Mouse (Mus musculus) thymus, postnatal 25 days (tissue): Measurements from ENCODE around the gene Apoc2.
"Not testable (repeated sequence)": the region's sequence is repeated elsewhere in the genome, so short reads cannot be mapped to it uniquely, and the experiment has no call there.

Source experiments
- DNase-seq: peaks from one replicate; pipeline ENCODE4 v3.0.0; 2022

The Apoc2 gene

GRCm38 (mm10) chr7:19698907-19699826 lies 21.4 kb upstream of the Apoc2 start, which contains the start of gene Apoe:
Apoe (minus strand) TSS chr7:19699188.
- DNase-seq: peak; percentile 39

DNA sequence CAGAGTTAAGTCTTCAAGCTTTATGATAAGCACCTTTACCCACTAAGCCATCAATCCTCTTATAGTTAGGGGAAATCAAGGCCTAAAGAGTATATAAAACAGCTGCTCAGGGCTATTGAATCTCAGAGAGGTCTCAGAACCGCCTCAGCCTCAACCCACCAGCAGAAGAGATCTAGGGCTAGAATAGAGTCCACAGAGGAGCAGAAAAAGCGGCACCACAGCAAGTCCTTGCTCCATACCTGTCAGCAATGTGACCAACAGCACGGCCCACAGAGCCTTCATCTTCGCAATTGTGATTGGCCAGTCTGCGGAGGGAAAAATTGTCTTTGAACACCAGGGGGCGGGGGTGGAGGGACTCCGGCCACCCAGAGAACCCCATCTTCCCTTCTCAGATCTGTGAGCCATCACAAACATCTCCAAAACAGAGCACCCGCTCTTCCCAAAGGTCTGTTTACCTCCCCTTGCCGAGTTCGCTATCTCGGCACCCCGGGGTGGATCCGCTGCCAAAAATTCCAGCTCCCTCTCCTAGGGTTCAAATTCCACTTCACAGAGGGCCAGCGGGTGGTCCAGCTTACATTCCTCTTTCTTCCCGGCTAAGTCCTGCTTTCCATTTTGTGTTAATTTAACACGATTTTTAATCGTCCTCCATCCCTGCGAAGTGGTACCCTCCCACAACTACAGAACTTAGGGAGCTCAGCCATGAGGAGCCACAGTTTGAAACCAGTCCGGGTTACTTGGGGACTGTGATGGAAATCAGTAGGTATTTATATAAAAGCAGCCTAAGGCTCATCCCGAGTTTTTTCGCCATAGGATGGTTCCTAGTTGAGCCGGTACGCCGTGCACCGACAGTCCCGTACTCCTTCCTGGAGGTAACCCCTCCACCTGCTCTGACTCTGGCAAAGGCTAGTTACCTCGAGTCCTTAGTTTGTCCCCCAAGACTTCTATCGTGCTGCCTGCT lies 20.5 kb upstream of the Apoc2 start:
- no peak for DNase-seq

DNA sequence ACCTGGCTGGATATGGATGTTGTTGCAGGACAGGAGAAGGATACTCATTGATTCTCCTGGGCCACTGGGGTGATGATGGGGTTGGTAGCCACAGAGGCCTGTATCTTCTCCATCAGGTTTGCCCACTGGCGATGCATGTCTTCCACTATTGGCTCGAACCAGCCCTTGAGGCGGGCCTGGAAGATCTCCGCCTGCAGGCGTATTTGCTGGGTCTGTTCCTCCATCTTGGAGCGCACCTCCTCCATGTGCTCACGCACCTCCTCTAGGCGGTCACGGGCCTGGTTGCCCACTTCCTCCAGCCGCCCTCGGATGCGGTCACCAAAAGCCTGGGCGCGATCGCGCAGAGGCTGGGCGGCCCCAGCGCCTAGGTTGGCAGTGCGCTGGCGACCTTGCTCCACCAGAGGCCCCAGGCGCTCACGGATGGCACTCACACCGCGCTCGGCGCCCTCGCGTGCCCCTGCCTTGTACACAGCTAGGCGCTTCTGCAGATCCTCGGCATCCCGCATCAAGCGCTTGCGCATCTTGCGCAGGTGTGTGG lies 18.7 kb upstream of the Apoc2 start:
- DNase-seq: no peak

DNA sequence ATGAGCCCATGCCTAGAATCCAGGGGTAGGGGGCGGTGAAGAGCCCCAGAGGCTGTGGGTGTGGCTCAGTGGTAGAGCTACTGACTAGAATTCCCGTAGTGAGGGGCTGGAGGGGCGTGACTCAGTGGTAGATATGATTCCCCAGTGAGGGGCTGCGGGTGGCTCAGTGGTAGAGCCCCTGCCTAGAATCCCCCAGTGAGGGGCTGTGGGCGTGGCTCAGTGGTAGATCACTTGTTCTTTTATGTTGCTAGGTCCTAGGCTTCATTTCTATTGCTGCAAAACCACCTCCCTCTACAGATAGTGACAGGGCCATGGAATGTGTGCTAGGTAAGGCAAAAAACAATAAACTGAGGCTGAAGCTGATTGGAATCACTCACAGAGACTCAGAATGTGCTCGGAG lies 18.1 kb upstream of the Apoc2 start:
- DNase-seq: no peak

GRCm38 (mm10) chr7:19695213-19695594 lies 17.5 kb upstream of the Apoc2 start:
- no peak for DNase-seq

DNA sequence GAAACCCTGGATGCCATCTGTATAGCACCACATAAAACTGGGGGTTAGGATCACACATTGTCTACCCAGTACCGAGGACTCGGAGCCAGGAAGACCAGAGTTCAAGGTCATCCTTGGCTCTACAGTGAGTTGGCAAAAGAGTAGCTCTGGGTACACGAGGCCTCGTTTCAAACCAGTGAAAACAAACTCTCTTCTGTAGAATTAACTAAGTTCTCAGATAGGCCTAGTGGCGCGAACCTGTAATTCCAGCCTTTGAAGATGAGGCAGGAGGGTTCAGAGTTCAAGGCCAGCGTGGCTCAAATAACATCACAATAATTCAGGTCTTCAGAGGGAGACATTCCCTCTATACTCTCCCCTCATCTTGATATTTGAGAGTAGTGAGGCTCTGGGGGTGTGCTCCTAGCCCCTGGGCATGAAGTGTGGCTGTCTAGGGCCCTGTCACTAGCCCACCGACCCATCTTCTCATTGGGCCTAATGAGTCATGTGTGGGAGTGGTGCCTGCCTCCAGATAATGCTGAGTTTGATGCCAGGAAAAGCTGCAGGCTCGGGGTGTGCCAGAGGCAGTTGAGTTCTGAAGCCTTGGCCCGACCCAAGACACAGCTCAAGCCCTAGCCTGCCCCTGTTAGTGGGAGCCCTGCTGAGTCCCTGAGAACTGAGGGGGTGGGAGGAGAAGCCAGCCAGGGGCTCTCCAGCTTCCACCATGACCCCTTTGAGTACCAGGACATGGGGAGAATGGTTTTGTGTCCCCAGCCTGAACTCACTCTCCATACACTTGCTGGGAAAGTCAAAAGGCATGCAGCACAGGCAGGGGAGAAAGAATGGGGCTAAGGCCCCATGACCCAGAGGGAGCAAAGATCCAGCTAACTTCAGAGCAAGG lies 16.8 kb upstream of the Apoc2 start:
- DNase-seq: no peak

- no peak for DNase-seq
Measured at GRCm38 (mm10) chr7:19693421-19693820, 15.7 kb upstream of the Apoc2 start.

- no peak for DNase-seq
Measured at GRCm38 (mm10) chr7:19691873-19692865, 14.4 kb upstream of the Apoc2 start, which contains the start of gene Apoc1. Apoc1 (minus strand) TSS chr7:19692660.

- no peak for DNase-seq
Measured at GRCm38 (mm10) chr7:19691434-19691833, 13.7 kb upstream of the Apoc2 start.

DNA sequence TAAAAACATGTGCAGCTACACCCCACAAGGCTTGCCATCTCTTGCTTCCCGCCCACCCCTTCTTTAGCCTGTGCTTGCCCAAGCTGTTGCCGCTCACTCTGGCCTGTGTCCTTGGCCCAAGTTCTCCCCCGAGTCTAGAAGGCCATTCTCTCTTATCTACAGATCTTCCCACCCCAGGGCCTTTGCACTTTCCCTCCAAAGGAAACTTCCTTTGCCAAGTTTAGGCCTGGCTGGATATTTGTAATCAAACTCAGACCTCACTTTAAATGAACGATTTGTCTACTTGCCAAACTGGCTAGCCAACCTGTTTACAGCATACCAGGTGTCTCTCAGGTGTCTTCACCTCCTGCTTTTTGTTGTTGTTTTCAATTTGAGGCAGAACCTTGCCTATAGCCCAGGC lies 13.1 kb upstream of the Apoc2 start:
- DNase-seq: no peak

- no peak for DNase-seq
Measured at GRCm38 (mm10) chr7:19688611-19689010, 10.9 kb upstream of the Apoc2 start.

GRCm38 (mm10) chr7:19688101-19688500 lies 10.4 kb upstream of the Apoc2 start:
- DNase-seq: no peak

GRCm38 (mm10) chr7:19686927-19687583 lies 9.3 kb upstream of the Apoc2 start:
- not testable (repeated sequence) for DNase-seq

GRCm38 (mm10) chr7:19686521-19686920 lies 8.8 kb upstream of the Apoc2 start:
- DNase-seq: no peak

GRCm38 (mm10) chr7:19685374-19685773 lies 7.6 kb upstream of the Apoc2 start:
- DNase-seq: no peak

DNA sequence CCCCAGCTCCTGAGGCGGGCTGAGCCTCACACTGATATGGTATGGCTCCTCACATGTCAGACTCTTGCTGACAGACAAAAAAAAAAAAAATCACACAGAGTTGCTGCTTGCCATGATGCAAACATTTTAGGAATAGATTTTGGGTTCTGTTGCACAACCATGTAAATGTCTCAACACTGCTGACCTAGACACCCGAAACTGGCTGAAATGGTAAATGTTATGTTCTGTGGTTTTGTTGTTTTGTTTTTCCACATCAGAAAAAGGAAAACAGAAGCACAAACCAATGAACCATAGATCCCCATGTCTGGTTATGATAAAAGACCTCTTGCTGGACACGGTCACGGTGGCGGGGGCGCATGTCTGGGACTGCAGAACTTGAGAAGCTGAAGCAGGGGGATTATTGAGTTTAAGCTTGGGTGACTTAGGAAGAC lies 6.0 kb upstream of the Apoc2 start:
- DNase-seq: no peak

GRCm38 (mm10) chr7:19682979-19683378 lies 5.2 kb upstream of the Apoc2 start:
- no peak for DNase-seq

DNA sequence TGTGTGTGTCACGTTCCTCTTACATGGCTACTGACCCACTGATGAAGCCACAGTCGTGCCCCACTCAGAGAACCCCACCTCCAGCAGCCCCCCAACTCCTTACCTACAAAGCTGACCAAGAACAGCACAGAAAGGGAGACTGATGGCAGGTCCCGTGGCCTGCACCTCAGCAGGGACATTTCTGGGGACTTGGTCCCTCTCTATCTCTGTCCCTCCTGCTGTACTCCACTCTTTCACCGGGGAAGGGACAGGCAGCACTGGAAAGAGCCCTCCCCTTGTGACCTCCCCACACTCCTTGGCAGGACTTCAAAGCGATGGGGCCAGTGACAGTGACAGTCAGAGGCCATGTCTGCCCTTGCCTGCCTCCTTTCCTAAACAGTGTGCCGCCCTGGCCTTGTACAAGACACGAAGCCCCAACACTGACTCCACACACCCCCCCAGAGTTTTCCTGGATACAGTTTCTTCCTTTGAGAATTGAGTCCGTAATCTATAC lies 3.5 kb upstream of the Apoc2 start, which contains the start of the genes Gm44805 and Apoc4:
Gene Gm44805, minus strand, starts transcription at position 222 of the 493 bp plus-strand sequence.
Gene Apoc4, minus strand, starts transcription at position 278 of the 493 bp plus-strand sequence.
- DNase-seq: no peak

DNA sequence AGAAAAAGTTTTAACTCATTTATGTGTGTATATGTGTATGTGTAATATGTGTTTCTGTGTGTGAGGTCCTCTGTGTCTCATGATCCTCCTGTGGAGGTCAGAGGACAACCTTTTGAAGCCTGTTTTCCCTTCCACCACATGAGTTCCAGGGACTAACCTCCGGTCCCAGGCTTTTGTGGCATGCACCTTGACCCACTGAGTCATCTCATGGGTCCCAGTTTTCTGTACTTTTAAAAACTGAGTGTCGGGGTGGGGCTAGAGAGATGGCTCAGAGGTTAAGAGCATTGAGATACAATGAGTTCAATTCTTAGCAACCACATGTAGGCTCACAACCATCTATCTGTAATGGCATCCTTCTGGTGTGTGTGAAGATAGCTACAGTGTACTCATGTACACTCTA lies 3.0 kb upstream of the Apoc2 start:
- DNase-seq: no peak

DNA sequence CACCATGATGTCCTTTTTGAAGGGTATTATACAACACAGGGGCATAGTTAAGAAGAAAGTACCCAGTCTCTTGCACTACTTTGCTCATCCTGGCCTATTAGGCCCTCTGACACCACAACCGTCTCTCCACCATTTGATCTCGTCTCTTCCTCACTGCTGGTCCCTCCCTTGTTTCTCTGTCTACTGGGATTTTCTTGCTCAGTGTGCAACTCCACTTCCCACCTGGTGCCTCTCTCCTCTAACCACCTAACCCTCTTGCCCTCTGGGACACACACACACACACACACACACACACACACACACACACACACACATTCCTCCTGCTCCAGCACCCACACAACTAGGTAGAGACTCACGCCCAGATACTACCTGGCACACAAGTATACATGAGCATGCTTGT lies 1.2 kb upstream of the Apoc2 start:
- DNase-seq: no peak
